Comparison of ENCODE assay signal across 26 mouse cellular contexts in the genomic region with DNA sequence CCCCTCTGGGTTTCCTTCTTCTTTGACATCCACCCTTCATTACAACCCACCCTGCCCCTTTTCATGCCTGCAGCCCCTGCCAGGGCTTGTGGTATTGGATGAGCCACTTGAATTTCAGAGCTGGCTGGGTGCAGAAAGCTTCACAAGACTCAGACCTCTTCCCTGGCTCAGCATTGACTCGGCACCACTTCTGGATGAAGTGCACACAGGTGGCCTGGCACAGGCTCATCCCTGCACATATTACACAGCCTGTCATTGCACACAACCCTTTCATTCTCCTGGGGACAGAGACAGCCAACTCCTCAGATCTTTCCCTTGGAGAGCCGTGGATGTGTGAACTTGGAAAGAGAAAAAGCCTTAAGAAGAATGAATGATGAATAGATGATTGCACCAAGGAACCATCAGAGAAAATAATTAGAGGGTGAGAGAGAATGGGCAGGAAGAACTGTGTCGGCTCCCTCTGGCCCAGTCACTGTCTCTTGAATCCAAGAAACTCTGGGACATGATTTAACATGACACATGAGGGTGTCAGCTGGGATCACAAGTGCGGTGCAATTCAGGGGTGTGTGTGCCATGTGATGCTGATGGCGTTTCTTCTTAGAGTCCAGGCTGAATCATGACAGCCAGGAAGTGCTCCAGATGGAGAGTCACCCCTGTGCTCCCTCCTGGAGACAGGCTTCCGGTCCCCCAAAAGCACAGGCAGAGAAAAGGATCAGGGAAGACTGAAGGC.
"Had no signal": no experiment of that assay in that cellular context is flagged by ENCODE, and none has a peak within 500 bp of the region (broad histone marks: within the 10 kb centered on the region; RNA-seq: fewer than 3 reads in every experiment).

No protein-coding gene starts in this region.

- H3K9me3 ChIP-seq: limb, embryonic 10.5 days; liver, embryonic 12.5 days; liver, embryonic 15.5 days; lung, embryonic 15.5 days; megakaryocyte, embryonic 14.5 days; neural tube, embryonic 12.5 days; neural tube, embryonic 15.5 days had no signal

- H3K27ac ChIP-seq: kidney, embryonic 15.5 days; left cerebral cortex, adult 2 months; limb, embryonic 10.5 days; limb, embryonic 13.5 days; liver, embryonic 12.5 days; liver, embryonic 15.5 days; lung, embryonic 15.5 days; midbrain, embryonic 10.5 days; neural tube, embryonic 12.5 days; neural tube, embryonic 15.5 days; stomach, postnatal 0 days had no signal

- DNase-seq: kidney, postnatal 10 days; kidney, postnatal 36 days; layer of hippocampus, postnatal 36 days; liver; lung, adult 18-20 months; lung, postnatal 10 days; lung, postnatal 36 days; midbrain, embryonic 14.5 days; right cerebral cortex, adult 18-20 months; right cerebral cortex, postnatal 14 days; right cerebral cortex, postnatal 4 days; thymus, adult 2 months; thymus, postnatal 14 days; thymus, postnatal 4 days had no signal

- H3K4me2 ChIP-seq: kidney, embryonic 15.5 days; limb, embryonic 13.5 days; liver, embryonic 12.5 days; liver, embryonic 15.5 days; lung, embryonic 15.5 days; neural tube, embryonic 12.5 days; neural tube, embryonic 15.5 days had no signal

- ATAC-seq: liver, embryonic 12.5 days had no signal

- H3K36me3 ChIP-seq: kidney, embryonic 15.5 days; limb, embryonic 10.5 days; limb, embryonic 13.5 days; liver, embryonic 12.5 days; liver, embryonic 15.5 days; lung, embryonic 15.5 days; midbrain, embryonic 10.5 days; neural tube, embryonic 12.5 days; neural tube, embryonic 15.5 days had no signal

- H3K4me1 ChIP-seq: kidney, embryonic 15.5 days; liver, embryonic 12.5 days; liver, embryonic 15.5 days; lung, embryonic 15.5 days; megakaryocyte, embryonic 14.5 days; midbrain, embryonic 10.5 days; neural tube, embryonic 12.5 days; neural tube, embryonic 15.5 days had no signal

- H3K27me3 ChIP-seq: limb, embryonic 13.5 days; liver, embryonic 15.5 days; lung, embryonic 15.5 days had no signal

- H3K9ac ChIP-seq: kidney, embryonic 15.5 days; limb, embryonic 13.5 days; liver, embryonic 12.5 days; liver, embryonic 15.5 days; lung, embryonic 15.5 days; neural tube, embryonic 12.5 days; neural tube, embryonic 15.5 days had no signal

- H3K4me3 ChIP-seq: kidney, embryonic 15.5 days; left cerebral cortex, adult 2 months; limb, embryonic 10.5 days; limb, embryonic 13.5 days; liver, embryonic 12.5 days; liver, embryonic 15.5 days; lung, embryonic 15.5 days; megakaryocyte, embryonic 14.5 days; midbrain, embryonic 10.5 days; neural tube, embryonic 12.5 days; neural tube, embryonic 15.5 days had no signal
